Mouse (Mus musculus): ENCODE results near the gene Camkmt.

DNA sequence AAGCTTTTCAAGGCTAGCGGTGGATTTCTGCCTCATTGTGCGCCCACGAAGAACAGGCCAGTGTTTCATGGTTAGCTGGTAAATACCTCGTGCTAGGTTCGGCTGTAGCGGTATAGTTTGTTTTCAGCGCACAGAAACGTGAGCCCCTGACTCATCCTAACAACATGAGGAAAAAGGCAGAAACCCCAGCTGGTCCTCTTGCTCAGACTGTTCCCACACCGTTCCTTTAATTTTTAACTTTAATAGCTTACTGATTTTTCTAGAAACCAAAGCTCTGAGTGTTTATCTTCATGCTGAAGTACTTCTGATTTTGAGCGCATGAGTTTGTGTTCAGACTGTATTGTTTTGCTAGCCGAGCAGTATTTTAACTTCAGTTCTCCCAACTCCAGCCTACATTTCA, 109.0 kb downstream of the Camkmt start:
- no peak for TF ChIP-seq CTCF (IDR thresholded peaks at IDR 0.05; ENCODE audit: control insufficient read depth, insufficient read depth, insufficient replicate concordance, low read depth, low read length)
- TF ChIP-seq POLR2A (IDR thresholded peaks at IDR 0.05; ENCODE audit: control insufficient read depth, low read depth, low read length): no peak
